Mouse (Mus musculus) left cerebral cortex, adult 2 months (tissue): Measurements from ENCODE around the gene Stac3. TPM values are rescaled to one million over a fixed set of nuclear protein-coding genes. Genes with fewer than 3 reads are reported as not detected.
A peak's percentile ranks its signal among the peaks of the same experiment; 100 is the strongest.

Experiments used
- DNase-seq, 2 experiments: peaks; one replicate each; pipeline ENCODE4 v3.0.0; 2021 to 2022; ENCODE audit warnings: low spot score in 2 of 2, mixed read lengths in 1 of 2; ENCODE audit errors: extremely low spot score in 1 of 2
- H3K27ac ChIP-seq: fragments of 200-600 bp; 2 replicates; pipeline ENCODE4 v1.8.1; 2022
- H3K4me3 ChIP-seq: fragments of 200-600 bp; 2 replicates; pipeline ENCODE4 v1.8.1; 2022
- CTCF ChIP-seq: fragments of 200-600 bp; IDR thresholded peaks from 2 replicates; pipeline ENCODE4 v1.8.1; 2022; ENCODE audit warnings: antibody characterized with exemption, mild to moderate bottlenecking, moderate library complexity
- intact Hi-C: fragments of 180-260 bp; cut with DNase I; formaldehyde crosslinking; loops from one replicate; pipeline ENCODE4 v1.15.1; 2025
- total RNA-seq, 2 experiments: library from RNA; stranded (reverse); gene quantifications; 2 replicates each; pipeline ENCODE4 v1.2.3; 2021

The Stac3 gene
- total RNA-seq, 2 experiments from 2014 or later: 2.6 to 9.9 TPM

- DNase-seq: no peak
- Histone ChIP-seq H3K4me3 (no peak overlapping the region), H3K27ac (no peak overlapping the region)
- no peak for TF ChIP-seq CTCF
- intact Hi-C loops: no loop called here
Measured at GRCm38 (mm10) chr10:127549892-127550291, 48.4 kb downstream of the Stac3 start.

- TF ChIP-seq CTCF: peak; percentile 58
- H3K27ac ChIP-seq: no peak overlapping the region
- intact Hi-C loops: no loop called here
- no peak for DNase-seq
- no peak overlapping the region for H3K4me3 ChIP-seq
Measured at GRCm38 (mm10) chr10:127555703-127556102, 54.2 kb downstream of the Stac3 start.

- intact Hi-C loops: no loop called here
- Histone ChIP-seq H3K4me3 (no peak overlapping the region), H3K27ac (no peak overlapping the region)
- no peak for DNase-seq
- peak; percentile 30 for TF ChIP-seq CTCF
Measured at GRCm38 (mm10) chr10:127557397-127557796, 55.9 kb downstream of the Stac3 start.

Other genes with a start within 250 kb of the Stac3 start
- gene Kif5a, start 238.3 kb upstream of the Stac3 start, total RNA-seq: 1,000 to 10,000 TPM; 1,016 to 1,023 TPM
- 100 to 1,000 TPM; 254 to 259 TPM for gene Dctn2, start 235.3 kb upstream of the Stac3 start, total RNA-seq
- 10 to 100 TPM; 42.2 to 52.4 TPM for gene Mbd6, start 212.7 kb upstream of the Stac3 start, total RNA-seq
- gene Mars, start 189.9 kb upstream of the Stac3 start, total RNA-seq: 10 to 100 TPM; 55.3 to 61.5 TPM
- gene Arhgap9, start 179.7 kb upstream of the Stac3 start, total RNA-seq: 1 to 10 TPM in 1 of 2 experiments, under 1 TPM in 1; 0.47 to 1.2 TPM
- 1 to 10 TPM; 3.3 to 4.5 TPM for gene Gli1, start 159.7 kb upstream of the Stac3 start, total RNA-seq
- under 1 TPM in 1 of 2 experiments, not detected in 1; 0.29 TPM for gene Inhbe, start 147.3 kb upstream of the Stac3 start, total RNA-seq
- not detected for gene Inhbc, start 131.3 kb upstream of the Stac3 start, total RNA-seq
- 100 to 1,000 TPM; 365 to 382 TPM for gene R3hdm2, start 121.4 kb upstream of the Stac3 start, total RNA-seq
- 1 to 10 TPM; 4.2 to 5.6 TPM for gene Ndufa4l2, start 13.3 kb downstream of the Stac3 start, total RNA-seq
- 10 to 100 TPM; 24.1 to 26.0 TPM for gene Shmt2, start 20.8 kb downstream of the Stac3 start, total RNA-seq
- 1 to 10 TPM; 5.4 to 5.5 TPM for gene Nxph4, start 32.9 kb downstream of the Stac3 start, total RNA-seq
- gene Lrp1, start 119.5 kb downstream of the Stac3 start, total RNA-seq: 100 to 1,000 TPM; 341 to 357 TPM
- 10 to 100 TPM; 11.4 to 12.9 TPM for gene Stat6, start 141.3 kb downstream of the Stac3 start, total RNA-seq
- 1 to 10 TPM; 4.1 to 4.7 TPM for gene Nemp1, start 165.2 kb downstream of the Stac3 start, total RNA-seq
- 10 to 100 TPM; 44.9 to 67.4 TPM for gene Nab2, start 166.9 kb downstream of the Stac3 start, total RNA-seq
- 1 to 10 TPM; 1.2 to 1.4 TPM for gene Myo1a, start 203.5 kb downstream of the Stac3 start, total RNA-seq
- gene Tac2, start 222.8 kb downstream of the Stac3 start, total RNA-seq: 10 to 100 TPM; 13.9 to 14.9 TPM
- gene Zbtb39, start 237.9 kb downstream of the Stac3 start, total RNA-seq: 10 to 100 TPM in 1 of 2 experiments, 1 to 10 TPM in 1; 9.8 to 10.3 TPM